In the genomic region with DNA sequence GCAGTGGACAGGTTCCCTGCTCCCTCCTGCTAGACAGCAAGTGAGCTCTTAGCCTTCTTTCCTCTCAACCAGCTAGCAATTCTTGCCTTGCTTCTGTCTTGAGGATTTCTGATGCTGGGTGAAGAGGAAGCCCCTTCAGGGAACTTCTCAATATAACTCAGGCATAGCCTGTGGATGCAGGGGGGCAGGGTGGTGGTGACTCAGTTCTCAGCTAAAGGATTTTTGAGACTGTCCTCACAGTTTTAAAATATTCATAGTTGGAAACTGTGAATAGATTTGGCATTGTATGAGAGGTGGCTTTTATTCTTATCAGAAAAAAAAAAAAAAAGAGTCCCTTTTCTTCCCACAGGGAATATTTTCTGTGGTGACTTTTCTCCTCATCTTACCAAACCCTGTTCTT, we compare ENCODE assay signal across 8 mouse cellular contexts. TPM values are rescaled to one million over a fixed set of nuclear protein-coding genes. Genes with fewer than 3 reads are reported as not detected.
A peak's percentile ranks its signal among the peaks of the same experiment; 100 is the strongest.
DNase-seq lines count a peak whose midpoint lies in the region; ATAC-seq and TF ChIP-seq lines count a peak whose summit lies in the region.

No protein-coding gene starts in this region.

- H3K27me3 ChIP-seq in limb, embryonic 12.5 days = no peaks in the 10 kb centered on the region
- no peaks in the 10 kb centered on the region for H3K27me3 ChIP-seq in limb, embryonic 10.5 days (ENCODE audit: low read depth, poor library complexity, severe bottlenecking)
- no peaks in the 10 kb centered on the region for H3K27me3 ChIP-seq in embryonic facial prominence, embryonic 10.5 days (replicated peaks; ENCODE audit: low read depth, poor library complexity, severe bottlenecking)
- no peaks in the 10 kb centered on the region for H3K27me3 ChIP-seq in hindbrain, embryonic 14.5 days (ENCODE audit: control insufficient read depth, insufficient read depth, low read length)
- H3K27me3 ChIP-seq in midbrain, postnatal 0 days (ENCODE audit: insufficient read depth, low read length) = no peaks in the 10 kb centered on the region

- no peak overlapping the region for H3K4me3 ChIP-seq in limb, embryonic 12.5 days (replicated peaks)
- H3K4me3 ChIP-seq in limb, embryonic 10.5 days = no peak overlapping the region; the same call in 1 of the 2 replicates
- H3K4me3 ChIP-seq in embryonic facial prominence, embryonic 10.5 days = peak overlapping the region; percentile 75; the same call in 1 of the 2 replicates
- H3K4me3 ChIP-seq in hindbrain, embryonic 14.5 days (replicated peaks; ENCODE audit: low read length) = no peak overlapping the region
- H3K4me3 ChIP-seq in midbrain, postnatal 0 days (ENCODE audit: low read depth, low read length) = no peak overlapping the region

- peaks cover 44% of the 10 kb centered on the region for H3K36me3 ChIP-seq in limb, embryonic 12.5 days
- H3K36me3 ChIP-seq in limb, embryonic 10.5 days = peaks cover 50% of the 10 kb centered on the region
- peaks cover 56% of the 10 kb centered on the region for H3K36me3 ChIP-seq in embryonic facial prominence, embryonic 10.5 days (replicated peaks)
- H3K36me3 ChIP-seq in hindbrain, embryonic 14.5 days (replicated peaks; ENCODE audit: control insufficient read depth, insufficient read depth) = peaks cover 45% of the 10 kb centered on the region
- H3K36me3 ChIP-seq in midbrain, postnatal 0 days (ENCODE audit: insufficient read depth, low read length) = peaks cover 14% of the 10 kb centered on the region

- DNase-seq in limb, embryonic 10.5 days (ENCODE audit: low spot score) = no peak
- no peak for DNase-seq in embryonic facial prominence, embryonic 10.5 days (ENCODE audit: low spot score)
- DNase-seq in hindbrain, embryonic 14.5 days (ENCODE audit: low spot score) = no peak
- no peak for DNase-seq in midbrain, postnatal 0 days (ENCODE audit: low spot score)
- no peak for DNase-seq in layer of hippocampus, adult 9-10 months (ENCODE audit: low spot score)
- no peak for DNase-seq in cerebellum, postnatal 36 days

- no peak for TF ChIP-seq CTCF in midbrain, postnatal 0 days (IDR thresholded peaks at IDR 0.05)

- H3K27ac ChIP-seq in limb, embryonic 12.5 days = no peak overlapping the region
- no peak overlapping the region for H3K27ac ChIP-seq in limb, embryonic 10.5 days
- H3K27ac ChIP-seq in embryonic facial prominence, embryonic 10.5 days (replicated peaks) = no peak overlapping the region
- no peak overlapping the region for H3K27ac ChIP-seq in hindbrain, embryonic 14.5 days
- H3K27ac ChIP-seq in midbrain, postnatal 0 days (ENCODE audit: low read depth, low read length) = no peak overlapping the region

- peaks cover 28% of the 10 kb centered on the region for H3K4me1 ChIP-seq in limb, embryonic 12.5 days (replicated peaks)
- H3K4me1 ChIP-seq in limb, embryonic 10.5 days = peaks cover 35% of the 10 kb centered on the region
- H3K4me1 ChIP-seq in embryonic facial prominence, embryonic 10.5 days = peaks cover 53% of the 10 kb centered on the region
- H3K4me1 ChIP-seq in hindbrain, embryonic 14.5 days (replicated peaks; ENCODE audit: control insufficient read depth, insufficient read depth, low read length) = peaks cover 27% of the 10 kb centered on the region
- peaks cover 11% of the 10 kb centered on the region; the same call in 1 of the 2 replicates for H3K4me1 ChIP-seq in midbrain, postnatal 0 days (ENCODE audit: insufficient read depth, low read length)

- H3K9ac ChIP-seq in limb, embryonic 12.5 days (replicated peaks) = peak overlapping the region; percentile 31; the same call in 1 of the 2 replicates
- H3K9ac ChIP-seq in hindbrain, embryonic 14.5 days = peak overlapping the region; percentile 85
- H3K9ac ChIP-seq in midbrain, postnatal 0 days (replicated peaks; ENCODE audit: low read length, poor library complexity, severe bottlenecking) = peak overlapping the region; percentile 20; the same call in 1 of the 2 replicates

- H3K4me2 ChIP-seq in limb, embryonic 12.5 days = 0 out of 2 replicates have a peak overlapping the region, but pooled peaks have one; percentile 89
- H3K4me2 ChIP-seq in hindbrain, embryonic 14.5 days (replicated peaks) = peak overlapping the region; percentile 1; the same call in 1 of the 2 replicates
- H3K4me2 ChIP-seq in midbrain, postnatal 0 days (ENCODE audit: low read depth, low read length, poor library complexity, severe bottlenecking) = peak overlapping the region; percentile 18; the same call in 1 of the 2 replicates

- no peak for ATAC-seq in limb, embryonic 12.5 days (ENCODE audit: insufficient number of reproducible peaks, insufficient read depth, low FRiP score, low TSS enrichment, low read depth)
- ATAC-seq in hindbrain, embryonic 14.5 days (ENCODE audit: low FRiP score) = no peak
- no peak for ATAC-seq in midbrain, postnatal 0 days (ENCODE audit: low FRiP score)
- no peak for ATAC-seq in frontal cortex, adult (ENCODE audit: low TSS enrichment)

- no peaks in the 10 kb centered on the region for H3K9me3 ChIP-seq in limb, embryonic 12.5 days
- H3K9me3 ChIP-seq in limb, embryonic 10.5 days (replicated peaks) = no peaks in the 10 kb centered on the region
- no peaks in the 10 kb centered on the region for H3K9me3 ChIP-seq in embryonic facial prominence, embryonic 10.5 days
- no peaks in the 10 kb centered on the region for H3K9me3 ChIP-seq in hindbrain, embryonic 14.5 days (ENCODE audit: control insufficient read depth, low read length)
- no peaks in the 10 kb centered on the region for H3K9me3 ChIP-seq in midbrain, postnatal 0 days (ENCODE audit: low read length)

RNA-seq across cellular contexts. Expression of gene Znfx1, which starts 2.1 kb away (rescaled TPM):
- 6.7 and 8.4 TPM in 2 replicates for polyA plus RNA-seq in limb, embryonic 12.5 days (2016; fragmentation: Nextera tagmentation; extraction: Ambion mirVana)
- 5.0 and 5.1 TPM in 2 replicates for polyA plus RNA-seq in limb, embryonic 10.5 days (2016; fragmentation: Nextera tagmentation; extraction: Ambion mirVana)
- polyA plus RNA-seq in embryonic facial prominence, embryonic 10.5 days (2016; fragmentation: Nextera tagmentation; extraction: Ambion mirVana) = 6.4 and 7.0 TPM in 2 replicates
- polyA plus RNA-seq in hindbrain, embryonic 14.5 days (2014; fragmentation: Nextera tagmentation; extraction: Ambion mirVana) = 8.7 and 9.8 TPM in 2 replicates
- total RNA-seq in midbrain, postnatal 0 days (2014; rRNA removed) = 28.4 and 32.2 TPM in 2 replicates
- polyA plus RNA-seq in midbrain, postnatal 0 days (2015; fragmentation: Nextera tagmentation; extraction: Ambion mirVana) = 4.7 and 6.0 TPM in 2 replicates

RNA-seq across cellular contexts. Expression of gene Ddx27, which starts 45.8 kb away (rescaled TPM):
- 62.8 and 65.1 TPM in 2 replicates for polyA plus RNA-seq in limb, embryonic 12.5 days (2016; fragmentation: Nextera tagmentation; extraction: Ambion mirVana)
- 68.6 and 77.0 TPM in 2 replicates for polyA plus RNA-seq in limb, embryonic 10.5 days (2016; fragmentation: Nextera tagmentation; extraction: Ambion mirVana)
- 69.0 and 69.9 TPM in 2 replicates for polyA plus RNA-seq in embryonic facial prominence, embryonic 10.5 days (2016; fragmentation: Nextera tagmentation; extraction: Ambion mirVana)
- 28.1 and 29.3 TPM in 2 replicates for polyA plus RNA-seq in hindbrain, embryonic 14.5 days (2014; fragmentation: Nextera tagmentation; extraction: Ambion mirVana)
- total RNA-seq in midbrain, postnatal 0 days (2014; rRNA removed) = 29.5 and 34.0 TPM in 2 replicates
- polyA plus RNA-seq in midbrain, postnatal 0 days (2015; fragmentation: Nextera tagmentation; extraction: Ambion mirVana) = 38.2 and 38.6 TPM in 2 replicates

Comparison
In these comparisons a context has a peak if more than half of its experiments do, and no peak if none do; other contexts are left out.
1. H3K4me2 ChIP-seq: peak in every context shown above with its lines; median percentile 89 in limb, embryonic 12.5 days; 18 in midbrain, postnatal 0 days; 1 in hindbrain, embryonic 14.5 days.
2. H3K9ac ChIP-seq: peak in every context shown above with its lines; median percentile 85 in hindbrain, embryonic 14.5 days; 31 in limb, embryonic 12.5 days; 20 in midbrain, postnatal 0 days.